Mouse (Mus musculus): Measurements from ENCODE around the gene Arl15. TPM values are rescaled to one million over a fixed set of nuclear protein-coding genes. Genes with fewer than 3 reads are reported as not detected.

Gene Arl15
- polyA plus RNA-seq, 1 experiment from 2014 or later, result 3.7 TPM

DNA sequence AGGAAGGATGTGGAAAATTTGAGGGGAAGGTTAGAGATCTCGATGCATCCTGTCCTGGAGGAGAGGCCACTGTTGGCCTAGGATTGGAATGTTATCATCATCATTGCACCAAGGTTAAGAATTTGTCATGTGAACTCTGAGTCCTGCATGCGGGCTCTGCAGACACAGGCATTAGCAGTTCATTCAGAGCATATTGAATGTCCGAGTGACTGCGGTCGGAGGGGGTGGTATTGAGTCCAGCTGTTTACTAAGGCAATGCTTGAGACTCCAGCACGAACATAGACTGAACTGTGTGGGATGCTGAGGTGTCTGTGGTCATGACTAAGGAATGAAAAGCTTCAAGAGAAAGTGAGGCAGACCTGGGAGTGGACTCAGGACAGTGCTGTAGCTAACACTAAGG is 38.6 kb downstream of the Arl15 start:
- Histone ChIP-seq H3K27me3 (ENCODE audit: control insufficient read depth, insufficient read depth, low read length) (no peaks in the 10 kb centered on the region), H3K4me2 (replicated peaks; ENCODE audit: low read depth) (no peak overlapping the region), H3K4me3 (ENCODE audit: low read depth, low read length) (no peak overlapping the region), H3K36me3 (ENCODE audit: control insufficient read depth, insufficient read depth, low read length) (no peaks in the 10 kb centered on the region), H3K27ac (replicated peaks) (no peak overlapping the region), H3K9ac (ENCODE audit: low read length) (no peak overlapping the region), H3K9me3 (ENCODE audit: control insufficient read depth, low read length) (no peaks in the 10 kb centered on the region), H3K4me1 (replicated peaks; ENCODE audit: control insufficient read depth, insufficient read depth) (no peaks in the 10 kb centered on the region)
- no peak for TF ChIP-seq CTCF (IDR thresholded peaks at IDR 0.05; ENCODE audit: low read depth)
- no peak for TF ChIP-seq EP300 (optimal IDR thresholded peaks at IDR 0.05)
- DNase-seq (ENCODE audit: low spot score) (no peak), ATAC-seq (ENCODE audit: low FRiP score, low TSS enrichment) (no peak)
- 82% methylated on average over 6 of the region's 6 CpGs for WGBS

DNA sequence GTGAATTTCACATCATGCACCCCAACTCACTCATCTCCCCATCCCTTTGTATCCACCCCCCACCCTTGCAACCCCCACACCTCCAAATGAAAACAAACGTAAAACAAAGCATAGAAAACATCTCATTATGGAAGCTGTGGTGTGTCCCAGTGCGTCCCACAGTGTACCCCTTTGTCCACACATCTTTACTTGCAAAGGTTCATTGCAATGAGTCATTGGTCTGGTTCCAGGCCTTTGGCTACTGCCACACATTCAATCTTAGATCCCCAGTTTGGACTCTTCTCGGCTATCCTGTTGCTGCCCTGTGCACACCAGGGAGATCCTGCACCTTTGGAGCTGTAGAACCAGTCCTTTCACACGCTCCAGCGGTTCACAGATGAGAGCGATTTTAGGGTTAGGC is 41.6 kb downstream of the Arl15 start:
- no peak for DNase-seq (ENCODE audit: low spot score)
- ATAC-seq (ENCODE audit: low FRiP score, low TSS enrichment), result no peak
- Histone ChIP-seq H3K4me1 (replicated peaks; ENCODE audit: control insufficient read depth, insufficient read depth) (no peaks in the 10 kb centered on the region), H3K27me3 (ENCODE audit: control insufficient read depth, insufficient read depth, low read length) (no peaks in the 10 kb centered on the region), H3K4me3 (ENCODE audit: low read depth, low read length) (no peak overlapping the region), H3K9me3 (ENCODE audit: control insufficient read depth, low read length) (no peaks in the 10 kb centered on the region), H3K9ac (ENCODE audit: low read length) (no peak overlapping the region), H3K27ac (replicated peaks) (no peak overlapping the region), H3K36me3 (ENCODE audit: control insufficient read depth, insufficient read depth, low read length) (no peaks in the 10 kb centered on the region; the same call in 1 of the 2 replicates), H3K4me2 (replicated peaks; ENCODE audit: low read depth) (no peak overlapping the region)
- WGBS, result 94% methylated on average over 6 of the region's 6 CpGs
- TF ChIP-seq CTCF (IDR thresholded peaks at IDR 0.05; ENCODE audit: low read depth), result no peak

DNA sequence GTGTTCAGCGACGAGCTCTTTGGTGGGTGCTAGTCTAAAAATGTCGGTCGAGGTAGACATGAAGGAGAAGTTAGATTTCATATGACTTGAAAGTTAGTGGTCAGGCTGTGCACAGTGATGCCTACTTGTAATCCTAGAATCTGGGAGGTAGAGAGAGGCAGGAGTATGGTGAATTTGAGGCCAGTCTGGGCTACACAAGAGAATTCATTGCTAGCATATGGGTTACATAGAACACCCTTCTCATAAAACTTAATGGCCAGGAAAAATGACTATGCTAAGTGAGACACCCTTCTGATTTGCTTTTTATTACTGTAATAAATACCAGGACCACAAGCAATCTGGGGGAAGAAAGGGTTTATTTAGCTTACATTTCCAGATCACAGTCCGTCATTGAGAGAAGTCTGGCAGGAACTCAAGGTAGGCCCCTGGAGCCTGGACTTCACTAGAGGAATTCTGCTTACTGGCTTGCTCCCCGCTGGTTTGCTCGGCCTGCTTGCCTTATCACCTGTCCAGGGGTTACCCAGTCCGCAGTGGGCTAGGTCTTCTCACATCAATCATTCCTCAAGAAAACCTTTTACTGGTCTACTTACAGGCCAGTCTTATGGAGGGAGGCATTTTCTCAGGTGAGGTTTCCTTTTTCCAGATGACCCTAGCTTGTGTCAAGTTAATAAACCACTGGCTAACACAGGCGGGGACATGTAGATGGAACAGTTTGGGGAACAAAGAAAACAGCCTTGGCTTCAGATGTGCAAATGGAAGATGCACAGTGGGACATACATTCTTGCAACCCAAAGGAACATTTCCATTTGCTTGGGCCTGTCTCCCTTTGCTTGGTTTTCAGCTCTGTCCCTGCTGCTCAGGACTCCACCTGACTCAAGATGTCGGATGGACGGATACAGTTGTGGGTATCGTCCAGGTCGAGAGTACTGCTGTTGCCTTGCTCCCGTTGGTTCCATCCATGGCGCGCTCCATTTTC is 44.6 kb downstream of the Arl15 start:
- no peak overlapping the region for H3K9ac ChIP-seq (ENCODE audit: low read length)
- no peaks in the 10 kb centered on the region for H3K27me3 ChIP-seq (ENCODE audit: control insufficient read depth, insufficient read depth, low read length)
- no peaks in the 10 kb centered on the region for H3K9me3 ChIP-seq (ENCODE audit: control insufficient read depth, low read length)
- H3K27ac ChIP-seq (replicated peaks), result no peak overlapping the region
- no peak for DNase-seq (ENCODE audit: low spot score)
- no peak overlapping the region for H3K4me2 ChIP-seq (replicated peaks; ENCODE audit: low read depth)
- H3K36me3 ChIP-seq (ENCODE audit: control insufficient read depth, insufficient read depth, low read length), result no peaks in the 10 kb centered on the region; the same call in 1 of the 2 replicates
- no peak for ATAC-seq (ENCODE audit: low FRiP score, low TSS enrichment)
- TF ChIP-seq CTCF (IDR thresholded peaks at IDR 0.05; ENCODE audit: low read depth) (no peak), EP300 (optimal IDR thresholded peaks at IDR 0.05) (no peak)
- H3K4me1 ChIP-seq (replicated peaks; ENCODE audit: control insufficient read depth, insufficient read depth), result no peaks in the 10 kb centered on the region
- 95% methylated on average over 16 of the region's 16 CpGs for WGBS
- H3K4me3 ChIP-seq (ENCODE audit: low read depth, low read length), result no peak overlapping the region

DNA sequence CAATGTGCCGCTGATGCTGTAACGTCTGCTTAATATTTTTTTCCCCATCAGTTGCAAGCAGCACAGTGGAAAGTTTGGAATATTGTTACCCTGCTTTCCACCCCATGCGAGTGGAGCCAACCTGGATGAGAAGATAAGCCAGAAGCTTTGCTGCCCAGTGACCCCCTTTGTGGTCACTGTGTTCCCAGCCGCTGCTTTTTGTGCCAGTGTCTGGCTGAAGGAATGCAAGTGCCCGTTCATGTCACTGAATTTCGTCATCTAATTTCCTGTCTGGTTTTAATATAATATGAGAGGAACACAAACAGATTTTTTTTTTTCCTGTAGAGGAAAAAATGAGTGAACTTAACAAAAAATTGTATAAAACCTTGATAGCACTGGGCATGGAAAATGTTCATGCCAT is 46.1 kb downstream of the Arl15 start:
- ATAC-seq (ENCODE audit: low FRiP score, low TSS enrichment) (no peak), DNase-seq (ENCODE audit: low spot score) (no peak)
- H3K27me3 ChIP-seq (ENCODE audit: control insufficient read depth, insufficient read depth, low read length), result no peaks in the 10 kb centered on the region
- H3K27ac ChIP-seq (replicated peaks), result no peak overlapping the region
- no peak overlapping the region for H3K9ac ChIP-seq (ENCODE audit: low read length)
- no peaks in the 10 kb centered on the region; the same call in 1 of the 2 replicates for H3K36me3 ChIP-seq (ENCODE audit: control insufficient read depth, insufficient read depth, low read length)
- no peak overlapping the region for H3K4me2 ChIP-seq (replicated peaks; ENCODE audit: low read depth)
- H3K4me3 ChIP-seq (ENCODE audit: low read depth, low read length), result no peak overlapping the region
- no peaks in the 10 kb centered on the region for H3K4me1 ChIP-seq (replicated peaks; ENCODE audit: control insufficient read depth, insufficient read depth)
- WGBS, result 80% methylated on average over 6 of the region's 6 CpGs
- H3K9me3 ChIP-seq (ENCODE audit: control insufficient read depth, low read length), result no peaks in the 10 kb centered on the region
- TF ChIP-seq CTCF (IDR thresholded peaks at IDR 0.05; ENCODE audit: low read depth) (no peak), EP300 (optimal IDR thresholded peaks at IDR 0.05) (no peak)

DNA sequence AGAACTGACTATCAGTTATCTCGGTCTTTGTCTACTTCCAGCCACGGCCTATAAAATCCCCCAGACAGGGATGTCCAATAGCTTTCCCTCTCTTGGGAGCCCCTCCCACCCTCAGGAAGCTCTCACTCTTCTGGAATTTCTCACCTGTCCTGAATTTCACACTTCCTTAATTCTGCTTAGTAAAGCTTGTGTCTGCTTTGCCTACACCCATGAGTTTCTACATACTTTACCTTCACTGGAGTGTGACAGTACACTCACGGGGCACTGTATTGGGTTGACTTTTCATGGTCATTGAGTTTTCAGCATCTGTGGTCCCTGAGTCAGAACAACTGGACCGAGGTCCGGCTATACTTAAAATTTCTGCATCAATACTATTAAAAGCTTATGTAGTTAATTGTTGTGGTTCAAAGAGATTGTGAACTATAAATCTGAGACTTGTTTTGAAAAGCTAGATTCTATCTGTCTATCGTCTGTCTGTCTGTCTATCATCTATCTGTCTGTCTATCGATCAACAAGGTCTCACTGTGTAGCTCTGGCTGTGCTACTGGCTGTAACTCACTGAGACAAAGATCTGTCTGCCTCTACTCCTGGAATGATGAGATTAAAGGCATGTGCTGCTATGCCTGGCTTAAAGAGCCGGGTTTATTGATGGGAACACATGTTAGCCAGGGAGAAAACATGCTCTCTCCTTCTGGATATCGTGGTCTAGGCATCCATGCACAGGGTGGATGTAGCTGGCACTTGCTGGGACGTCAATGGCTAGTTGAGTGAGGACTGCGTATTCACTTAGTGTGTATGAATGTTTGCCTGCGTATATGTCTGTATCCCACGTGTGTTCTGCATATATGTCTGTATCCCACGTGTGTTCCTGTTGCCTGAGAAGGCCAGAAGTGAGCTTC is 48.4 kb downstream of the Arl15 start:
- H3K36me3 ChIP-seq (ENCODE audit: control insufficient read depth, insufficient read depth, low read length), result no peaks in the 10 kb centered on the region; the same call in 1 of the 2 replicates
- TF ChIP-seq CTCF (IDR thresholded peaks at IDR 0.05; ENCODE audit: low read depth) (no peak), EP300 (optimal IDR thresholded peaks at IDR 0.05) (no peak)
- H3K27ac ChIP-seq (replicated peaks), result no peak overlapping the region
- ATAC-seq (ENCODE audit: low FRiP score, low TSS enrichment) (no peak), DNase-seq (ENCODE audit: low spot score) (no peak)
- WGBS, result 90% methylated on average over 14 of the region's 14 CpGs
- no peaks in the 10 kb centered on the region for H3K4me1 ChIP-seq (replicated peaks; ENCODE audit: control insufficient read depth, insufficient read depth)
- no peak overlapping the region for H3K4me3 ChIP-seq (ENCODE audit: low read depth, low read length)
- H3K4me2 ChIP-seq (replicated peaks; ENCODE audit: low read depth), result no peak overlapping the region
- no peaks in the 10 kb centered on the region for H3K27me3 ChIP-seq (ENCODE audit: control insufficient read depth, insufficient read depth, low read length)
- H3K9me3 ChIP-seq (ENCODE audit: control insufficient read depth, low read length), result no peaks in the 10 kb centered on the region
- no peak overlapping the region for H3K9ac ChIP-seq (ENCODE audit: low read length)
